Mouse (Mus musculus): ENCODE results near the gene Lrch4.

Gene Lrch4

DNA sequence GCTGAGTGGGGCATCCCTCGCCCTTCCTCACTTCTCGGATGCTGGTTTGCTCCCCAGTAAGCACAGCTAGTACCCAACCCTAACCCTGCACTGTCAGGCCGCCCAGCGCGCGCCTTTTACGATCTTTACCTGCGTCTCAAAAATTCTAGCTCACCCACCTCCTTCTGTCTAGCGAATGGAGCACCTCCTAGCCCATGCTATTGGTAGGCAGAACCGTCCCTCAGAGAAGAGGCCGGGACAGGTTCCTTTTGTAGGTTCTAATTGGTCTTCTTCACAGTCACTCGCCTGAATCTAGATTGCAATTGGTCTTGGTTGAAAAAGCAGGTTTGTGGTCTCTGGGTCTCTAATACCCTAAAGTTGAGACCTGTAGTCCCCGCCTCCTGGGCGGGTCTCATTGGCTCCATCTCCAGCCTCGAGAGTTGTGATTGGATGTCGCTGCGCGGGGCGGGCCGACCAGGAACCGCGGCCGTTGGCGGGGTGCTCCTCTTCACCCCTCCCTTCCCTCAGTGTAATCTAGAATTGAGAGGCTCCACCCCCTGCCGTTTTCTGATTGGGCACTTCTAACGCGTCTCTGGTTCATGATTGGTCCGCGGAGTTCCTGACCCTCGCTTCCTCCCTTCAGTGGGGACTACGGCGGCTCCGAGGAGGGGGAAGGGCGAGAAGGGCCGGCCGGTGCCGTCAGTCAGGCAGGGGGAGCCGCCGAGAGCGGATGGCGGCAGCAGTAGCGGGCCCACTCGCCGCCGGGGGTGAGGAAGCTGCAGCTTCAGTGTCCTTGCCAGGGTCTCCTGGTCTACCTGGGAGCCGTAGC lies at the start of gene Lrch4, which contains the start of the genes Fbxo24 and Gm20605:
Lrch4 (plus strand) TSS at position 624 of the 808 bp plus-strand sequence.
Fbxo24 (minus strand) TSS at position 505 of the 808 bp plus-strand sequence.
Gm20605 (plus strand) TSS at position 678 of the 808 bp plus-strand sequence.
- in situ Hi-C loops (cut with MseI, MboI): no loop called here

- in situ Hi-C loops (cut with MseI, MboI): no loop called here
Measured at GRCm38 (mm10) chr5:137580246-137580645, 48.7 kb upstream of the Lrch4 start.

DNA sequence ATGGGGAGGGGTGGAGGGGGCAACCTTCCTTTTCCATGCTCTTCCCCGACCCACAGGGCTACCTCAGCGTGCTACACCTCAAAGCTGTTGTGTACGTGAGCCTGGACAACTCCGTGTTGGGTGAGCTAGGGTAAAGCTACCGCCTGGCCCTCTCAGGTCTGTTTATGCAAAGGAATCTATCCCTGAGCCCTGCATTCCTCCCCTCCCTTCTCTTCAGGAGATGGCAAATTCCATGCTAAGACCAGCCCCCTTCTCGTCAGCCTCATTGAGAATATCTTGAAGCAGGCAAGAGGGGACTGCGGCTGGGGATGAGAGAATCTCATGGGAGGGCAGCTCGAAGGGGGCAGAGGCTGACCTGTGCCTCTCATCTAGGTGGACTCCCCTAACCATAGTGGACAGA lies 46.2 kb upstream of the Lrch4 start:
- in situ Hi-C loops (cut with MseI, MboI): no loop called here

DNA sequence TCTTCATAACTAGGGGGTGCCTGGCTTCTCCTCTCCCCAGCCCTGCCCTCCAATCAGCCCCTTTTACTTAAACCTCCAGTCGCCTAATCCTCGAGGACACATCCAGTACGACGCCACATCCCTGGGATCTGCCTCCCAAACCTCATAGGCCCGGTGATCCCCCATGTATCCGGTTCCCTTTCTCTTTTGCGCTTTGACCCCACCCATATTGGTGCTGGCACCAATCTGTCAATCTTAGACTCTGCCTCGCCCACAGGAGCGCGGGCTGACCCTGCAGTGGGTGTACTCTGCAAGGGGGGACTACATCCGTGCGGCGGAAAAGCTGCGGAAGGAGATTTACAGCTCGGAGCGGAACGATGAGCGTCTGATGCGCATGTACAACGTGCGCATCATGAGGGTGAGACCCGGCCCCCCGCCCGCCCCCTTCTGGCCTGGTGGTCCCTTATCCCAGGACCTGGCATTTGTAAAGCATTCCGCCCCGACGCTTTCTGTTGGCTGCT lies 45.2 kb upstream of the Lrch4 start:
- in situ Hi-C loops (cut with MseI, MboI): no loop called here

DNA sequence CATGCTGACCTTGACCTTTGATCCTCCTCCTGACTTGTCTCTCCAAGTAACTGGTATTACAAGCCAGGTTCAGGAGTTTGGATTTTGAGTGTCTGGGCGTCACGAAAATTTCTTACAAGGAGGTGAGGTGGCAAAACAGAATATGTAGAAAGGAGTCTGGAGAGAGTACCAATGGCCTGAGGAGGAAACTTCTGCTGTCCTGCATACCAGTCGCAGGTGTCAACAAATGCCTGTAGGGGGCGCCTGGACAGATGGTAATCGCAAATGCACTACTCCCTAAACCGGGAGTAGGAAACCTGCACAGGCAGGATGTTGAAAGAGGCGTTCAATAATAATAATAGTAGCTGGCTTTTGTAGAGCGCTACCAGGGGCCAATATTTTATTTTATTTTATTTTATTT lies 43.9 kb upstream of the Lrch4 start:
- in situ Hi-C loops (cut with MseI, MboI): no loop called here

DNA sequence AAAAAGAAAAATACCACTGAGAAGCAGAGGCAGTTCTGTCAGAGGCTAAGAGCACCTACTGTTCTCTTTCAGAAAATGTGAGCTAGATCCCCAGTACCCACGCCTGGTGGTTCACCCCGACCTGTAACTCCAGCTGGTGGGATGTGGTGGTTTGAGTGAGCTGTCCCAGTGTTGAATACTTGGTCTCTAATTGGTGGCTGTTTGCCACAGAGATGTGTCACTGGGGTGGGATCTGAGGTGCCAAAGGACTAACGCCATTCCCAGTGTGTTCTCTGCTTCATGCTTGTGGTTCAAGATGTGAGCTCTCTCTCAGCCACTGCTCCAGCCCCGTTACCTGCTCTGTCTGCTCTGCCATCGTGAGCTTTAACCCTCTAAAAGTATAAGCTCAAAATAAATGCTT lies 38.4 kb upstream of the Lrch4 start:
- in situ Hi-C loops (cut with MseI, MboI): no loop called here

GRCm38 (mm10) chr5:137595921-137596320 lies 33.0 kb upstream of the Lrch4 start:
- in situ Hi-C loops (cut with MseI, MboI): no loop called here

DNA sequence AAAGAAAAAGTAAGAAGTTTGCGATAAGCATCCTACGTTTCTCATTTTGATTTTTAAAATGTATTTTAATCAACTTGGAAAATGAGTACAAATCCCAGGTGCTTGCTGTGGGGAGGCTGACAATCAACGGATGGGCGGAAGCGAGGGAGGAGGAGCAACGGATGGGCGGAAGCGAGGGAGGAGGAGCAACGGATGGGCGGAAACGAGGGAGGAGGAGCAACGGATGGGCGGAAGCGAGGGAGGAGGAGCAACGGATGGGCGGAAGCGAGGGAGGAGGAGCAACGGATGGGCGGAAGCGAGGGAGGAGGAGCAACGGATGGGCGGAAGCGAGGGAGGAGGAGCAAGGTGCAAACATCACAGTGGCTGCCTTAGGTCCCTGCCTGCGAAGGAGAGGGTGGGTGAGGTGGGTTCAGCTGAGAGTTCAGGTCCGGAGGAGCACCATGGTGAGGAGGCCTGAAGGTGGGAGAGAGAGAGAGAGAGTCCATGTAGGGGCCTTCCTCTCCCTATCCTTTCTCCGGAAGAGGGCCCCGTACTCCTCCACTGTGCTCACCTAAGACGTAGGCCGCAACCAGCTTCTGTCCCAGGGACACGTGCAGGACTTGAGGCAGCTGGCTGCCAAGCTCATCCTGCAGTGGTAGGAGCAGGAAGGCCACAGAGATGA lies 32.2 kb upstream of the Lrch4 start:
- in situ Hi-C loops (cut with MseI, MboI): no loop called here

- in situ Hi-C loops (cut with MseI, MboI): no loop called here
Measured at GRCm38 (mm10) chr5:137597625-137598024, 31.3 kb upstream of the Lrch4 start.

- in situ Hi-C loops (cut with MseI, MboI): no loop called here
Measured at GRCm38 (mm10) chr5:137598100-137598826, 30.7 kb upstream of the Lrch4 start.

DNA sequence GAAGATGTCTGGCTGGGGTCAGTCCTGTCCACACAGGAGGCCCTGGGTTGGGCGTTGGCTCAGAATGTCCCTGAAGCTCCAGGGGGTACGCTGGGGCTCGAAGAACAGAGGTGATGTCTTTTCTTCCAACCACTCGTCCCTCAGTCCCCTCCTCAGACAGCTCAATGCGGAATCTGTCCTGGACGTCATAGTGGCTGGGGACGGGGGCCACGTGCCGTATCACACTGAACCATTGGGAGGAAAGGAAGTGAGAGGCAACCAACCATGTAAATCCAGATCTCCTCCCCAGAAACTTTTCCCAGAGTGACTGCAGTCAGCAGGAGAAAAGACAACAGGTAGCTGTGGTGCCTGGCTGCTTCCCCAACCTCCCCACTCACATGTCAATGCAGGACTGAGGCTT lies 29.3 kb upstream of the Lrch4 start:
- in situ Hi-C loops (cut with MseI, MboI): no loop called here

GRCm38 (mm10) chr5:137600281-137600618 lies 28.7 kb upstream of the Lrch4 start:
- in situ Hi-C loops (cut with MseI, MboI): no loop called here

DNA sequence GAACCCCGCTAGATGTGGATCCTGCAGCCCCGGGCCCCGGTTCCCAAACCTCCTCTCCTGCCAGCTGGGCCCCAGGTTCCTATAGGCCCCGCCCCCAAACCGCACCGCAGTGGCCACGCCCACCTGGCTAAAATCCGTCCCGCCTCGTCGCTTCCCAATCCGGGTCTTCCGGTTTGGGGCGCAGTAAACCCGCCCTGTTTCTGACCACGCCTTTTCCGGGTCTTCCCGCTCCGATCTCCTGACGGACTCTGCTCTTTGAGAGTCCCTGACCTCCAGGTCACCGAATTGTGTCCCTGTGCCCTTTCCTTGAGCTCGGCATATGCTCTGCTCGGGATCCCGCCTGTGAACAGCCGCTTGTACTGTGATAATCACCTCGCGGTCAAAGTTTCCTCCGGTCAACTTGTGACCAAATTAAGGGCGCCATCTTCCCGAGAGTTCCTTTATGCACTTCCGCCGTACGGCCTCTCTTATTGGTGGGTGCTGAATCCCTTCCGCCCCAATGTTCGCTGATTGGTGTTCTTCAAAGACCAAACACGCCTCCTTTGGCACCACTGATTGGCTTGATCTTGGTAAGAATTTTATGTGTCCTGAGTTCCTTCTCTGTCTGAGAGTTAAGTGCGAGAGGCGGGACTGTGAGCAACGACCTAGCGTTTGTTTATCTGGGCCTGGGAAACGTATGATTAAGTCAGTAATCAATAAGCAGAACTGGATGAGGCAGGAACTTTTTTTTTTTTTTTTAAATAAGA lies 28.1 kb upstream of the Lrch4 start, which contains the start of gene Mospd3:
Mospd3 (minus strand) TSS at position 440 of the 746 bp plus-strand sequence.
- in situ Hi-C loops (cut with MseI, MboI): no loop called here

DNA sequence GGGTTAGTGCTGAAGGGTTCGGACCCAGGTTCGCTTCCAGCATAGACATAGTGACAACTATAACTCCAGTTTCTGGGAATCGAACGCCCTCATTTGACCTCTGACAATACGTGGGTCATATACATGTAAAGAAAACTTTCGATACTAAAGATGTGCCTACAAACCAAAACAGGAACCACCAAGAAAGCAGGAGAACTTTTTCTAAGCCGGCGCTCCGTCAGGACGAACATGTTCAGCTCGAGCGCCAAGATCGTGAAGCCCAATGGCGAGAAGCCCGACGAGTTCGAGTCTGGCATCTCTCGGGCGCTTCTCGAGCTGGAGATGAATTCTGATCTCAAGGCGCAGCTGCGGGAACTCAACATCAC lies 27.6 kb upstream of the Lrch4 start:
- in situ Hi-C loops (cut with MseI, MboI): no loop called here

- in situ Hi-C loops (cut with MseI, MboI): no loop called here
Measured at GRCm38 (mm10) chr5:137607860-137608653, 20.9 kb upstream of the Lrch4 start.

DNA sequence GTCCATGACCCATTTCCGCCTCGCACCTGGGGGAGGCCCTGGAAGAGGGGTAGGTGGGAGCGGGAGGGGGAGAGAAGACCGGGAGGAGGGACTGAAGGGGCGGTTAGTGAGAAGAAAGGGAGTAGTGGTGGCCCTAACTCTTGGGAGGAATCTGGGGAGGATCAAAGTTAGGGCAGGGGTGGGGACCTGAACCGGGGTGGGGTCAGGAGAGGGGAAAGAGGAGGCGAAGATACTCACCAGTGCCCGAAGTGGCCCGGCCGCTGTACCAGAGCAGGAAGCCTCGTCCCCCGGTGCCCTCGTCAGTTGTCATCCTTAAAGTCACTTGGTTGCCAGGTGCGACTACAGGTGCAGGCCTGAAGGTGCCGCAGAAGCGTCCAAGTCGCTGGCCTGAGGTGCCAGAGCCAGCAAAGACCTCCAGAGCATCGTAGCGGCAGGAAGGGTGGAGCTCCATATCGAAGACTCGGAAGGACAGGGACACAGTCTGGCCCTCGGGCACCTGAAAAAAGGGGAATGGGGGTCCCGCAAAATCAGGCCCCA lies 20.2 kb upstream of the Lrch4 start:
- in situ Hi-C loops (cut with MseI, MboI): no loop called here

GRCm38 (mm10) chr5:137609292-137609691 lies 19.6 kb upstream of the Lrch4 start:
- in situ Hi-C loops (cut with MseI, MboI): no loop called here

DNA sequence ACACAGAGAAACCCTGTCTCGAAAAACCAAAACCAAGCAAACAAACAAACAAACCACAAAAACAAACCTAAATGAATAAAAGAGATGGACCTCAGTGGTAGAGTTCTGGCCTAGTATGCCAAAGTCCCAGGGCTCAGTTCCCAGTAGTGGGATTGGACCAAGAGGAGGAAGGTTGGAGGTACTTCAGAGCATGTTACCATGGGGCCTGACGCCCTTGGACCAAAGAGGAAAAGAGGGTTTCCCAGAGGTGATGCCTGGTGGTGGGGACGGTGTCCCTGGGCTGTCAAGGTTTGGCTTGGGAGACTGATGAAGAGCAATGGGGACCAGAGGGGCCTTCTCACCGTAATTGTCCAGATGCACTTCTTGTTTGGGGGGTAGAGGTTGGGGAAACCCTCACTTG lies 18.9 kb upstream of the Lrch4 start:
- in situ Hi-C loops (cut with MseI, MboI): no loop called here

- in situ Hi-C loops (cut with MseI, MboI): no loop called here
Measured at GRCm38 (mm10) chr5:137610548-137611244, 18.2 kb upstream of the Lrch4 start.

GRCm38 (mm10) chr5:137611245-137611602 lies 17.7 kb upstream of the Lrch4 start:
- in situ Hi-C loops (cut with MseI, MboI): no loop called here
